Mouse (Mus musculus) ZHBTc4 (cell line): ENCODE data around the gene Gsap.
"Not testable (repeated sequence)": the region's sequence is repeated elsewhere in the genome, so short reads cannot be mapped to it uniquely, and the experiment has no call there.

ENCODE experiments used
- DNase-seq: peaks from one replicate; pipeline ENCODE4 v3.0.0-alpha.2; 2011; ENCODE audit warnings: low read depth, low spot score

The Gsap gene

DNA sequence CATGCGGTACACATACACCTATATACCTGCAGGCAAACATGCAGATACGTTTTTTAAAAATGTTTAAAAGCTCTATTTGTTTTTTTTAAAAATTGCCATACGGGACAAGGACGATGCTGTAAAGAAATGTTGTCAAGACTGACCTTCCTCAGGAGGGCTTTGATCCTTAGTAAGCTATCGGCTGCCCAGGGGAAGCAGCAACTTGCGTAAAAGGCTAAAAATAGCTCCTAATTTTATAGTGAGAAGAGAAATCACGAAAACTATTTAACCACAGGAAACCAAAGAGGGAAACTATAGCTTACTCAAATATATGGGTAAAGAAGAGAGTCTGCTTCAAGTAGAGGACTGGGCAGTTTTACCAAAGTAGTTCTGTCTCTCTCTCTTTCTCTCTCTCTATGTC, 74.7 kb downstream of the Gsap start:
- no peak for DNase-seq

DNA sequence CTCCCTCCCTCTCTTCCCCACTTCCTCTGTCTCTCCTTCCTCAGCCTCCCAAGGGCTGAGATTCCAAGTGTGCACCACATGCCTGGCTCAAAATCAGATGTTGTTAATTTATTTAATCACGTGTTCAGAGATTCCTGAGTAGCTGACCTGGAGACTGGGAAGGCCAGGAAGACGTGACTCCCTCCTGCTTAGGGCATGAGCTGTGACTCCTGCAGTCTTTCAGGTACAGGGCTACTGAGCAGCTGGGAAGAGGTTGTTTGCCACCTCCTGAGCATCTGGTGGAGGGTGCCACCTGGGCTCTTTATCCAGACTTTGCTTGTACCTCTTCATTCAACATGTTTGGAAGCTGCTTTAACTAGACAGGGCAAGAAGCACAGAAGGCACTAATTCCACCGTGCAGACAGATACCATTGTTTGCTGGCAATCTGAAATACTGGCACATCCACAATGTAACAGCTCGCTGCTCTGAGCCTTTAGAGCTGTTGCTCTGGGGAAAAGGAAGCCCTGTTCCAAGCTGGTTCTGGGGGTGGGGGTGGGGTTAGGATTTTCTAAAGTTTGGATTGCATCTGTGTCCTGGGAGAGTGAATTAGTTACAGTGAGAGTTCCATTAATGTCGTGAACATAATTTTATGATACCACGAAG, 75.3 kb downstream of the Gsap start:
- no peak for DNase-seq

DNA sequence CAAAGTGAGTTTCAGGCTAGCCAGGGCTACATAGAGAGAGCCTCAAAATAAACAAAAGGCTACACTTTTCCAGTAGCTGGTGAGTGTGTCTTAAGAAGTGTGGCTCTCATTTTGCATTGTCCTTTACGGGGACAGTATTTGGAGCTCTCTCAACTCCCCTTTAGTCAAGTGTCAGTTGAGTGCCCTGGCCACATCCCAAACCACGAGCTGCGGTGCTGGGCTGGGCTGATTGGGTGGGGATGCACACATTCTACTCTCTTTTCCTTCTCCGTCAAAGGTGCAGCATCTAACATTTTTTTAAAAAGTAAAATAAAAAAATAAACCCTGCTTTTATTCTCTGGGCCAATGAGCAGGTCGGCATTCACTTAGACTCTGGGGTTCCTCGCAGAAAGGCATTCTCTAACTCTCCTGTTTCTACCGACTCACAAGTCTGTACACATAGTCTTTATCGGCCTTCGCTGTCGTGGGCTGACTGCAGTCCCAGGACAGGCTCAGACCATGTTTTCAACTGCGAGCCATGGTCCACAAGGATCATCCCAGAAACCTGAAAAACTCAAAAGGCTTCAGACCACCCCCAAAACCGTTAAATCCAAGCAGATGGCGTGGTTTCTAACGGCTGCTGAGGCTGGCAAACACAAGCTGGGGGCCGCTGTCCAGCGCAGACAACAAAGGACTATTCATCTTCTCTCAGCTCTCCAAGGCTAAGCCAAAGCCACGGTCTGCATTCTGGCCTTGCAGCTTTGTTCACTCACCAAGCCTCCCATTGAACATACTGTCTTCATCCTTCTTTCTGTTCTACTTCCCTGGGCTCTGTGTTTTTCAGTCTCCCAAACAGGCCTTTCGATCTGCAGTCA, 77.4 kb downstream of the Gsap start:
- no peak for DNase-seq

DNA sequence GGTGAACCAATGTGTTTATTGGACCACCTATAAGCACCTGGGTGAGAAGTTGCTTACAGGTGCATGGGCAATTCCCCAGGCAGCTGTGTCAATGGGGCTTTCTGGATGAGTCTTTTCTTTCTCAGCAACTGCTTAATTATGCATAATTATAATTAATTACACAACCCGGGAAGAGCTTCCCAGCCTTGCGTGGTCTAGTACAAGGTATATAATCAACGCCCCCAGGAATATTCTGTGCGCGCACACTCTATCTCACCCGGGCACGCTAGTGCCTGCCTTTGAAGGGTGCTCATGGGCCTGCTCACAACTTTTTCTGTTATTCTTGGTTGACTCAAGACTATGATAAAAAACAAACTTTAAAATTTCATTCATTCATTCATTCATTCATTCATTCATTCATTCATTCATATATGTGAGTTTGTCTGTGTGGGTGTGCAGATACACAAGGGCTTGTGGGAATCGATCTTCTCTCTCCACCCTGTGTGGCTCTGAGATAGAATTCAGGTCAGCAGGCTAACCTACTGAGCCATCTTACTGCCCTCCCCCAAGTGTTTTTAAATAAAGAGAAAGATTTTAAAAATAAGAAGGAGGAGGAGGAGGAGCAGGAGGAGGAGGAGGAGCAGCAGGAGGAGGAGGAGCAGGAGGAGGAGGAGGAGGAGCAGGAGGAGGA, 78.4 kb downstream of the Gsap start:
- DNase-seq, result no peak

DNA sequence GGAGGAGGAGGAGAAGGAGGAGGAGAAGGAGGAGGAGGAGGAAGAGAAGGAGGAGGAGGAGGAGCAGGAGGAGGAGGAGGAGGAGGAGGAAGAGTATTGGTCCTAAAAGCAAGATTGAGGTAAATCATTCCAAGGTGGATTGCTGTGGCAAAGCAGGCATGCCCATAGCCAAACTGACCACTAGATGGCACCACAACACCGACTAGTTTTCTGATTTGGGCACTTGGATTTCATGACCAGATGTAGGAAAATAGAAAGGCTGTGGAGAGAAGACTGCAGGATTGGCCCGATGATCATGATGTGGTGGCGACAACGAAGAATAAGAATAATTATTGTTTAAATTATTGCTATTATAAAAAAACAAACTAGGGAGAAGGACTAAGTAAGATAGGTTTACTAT, 79.0 kb downstream of the Gsap start:
- DNase-seq, result peak; percentile 82

DNA sequence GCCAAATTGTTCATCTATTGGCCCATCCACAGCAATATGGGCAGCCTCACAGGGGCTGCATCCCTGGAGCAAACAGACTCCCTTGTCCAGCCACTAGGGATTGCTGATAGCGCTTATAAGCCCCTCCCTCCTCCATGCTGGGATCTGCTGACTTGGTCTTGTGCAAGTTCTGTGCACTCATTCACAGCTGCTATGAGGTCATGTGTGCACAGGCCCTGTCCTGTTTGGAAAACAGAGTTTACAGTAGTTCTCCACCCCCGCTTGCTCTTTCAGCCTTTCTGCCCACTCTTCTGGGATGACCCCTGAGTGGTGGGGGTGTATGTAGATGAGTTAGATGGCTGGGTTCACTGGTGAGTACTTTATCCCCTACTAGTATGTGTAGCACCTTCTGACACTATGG, 81.0 kb downstream of the Gsap start:
- DNase-seq, result peak; percentile 49

DNA sequence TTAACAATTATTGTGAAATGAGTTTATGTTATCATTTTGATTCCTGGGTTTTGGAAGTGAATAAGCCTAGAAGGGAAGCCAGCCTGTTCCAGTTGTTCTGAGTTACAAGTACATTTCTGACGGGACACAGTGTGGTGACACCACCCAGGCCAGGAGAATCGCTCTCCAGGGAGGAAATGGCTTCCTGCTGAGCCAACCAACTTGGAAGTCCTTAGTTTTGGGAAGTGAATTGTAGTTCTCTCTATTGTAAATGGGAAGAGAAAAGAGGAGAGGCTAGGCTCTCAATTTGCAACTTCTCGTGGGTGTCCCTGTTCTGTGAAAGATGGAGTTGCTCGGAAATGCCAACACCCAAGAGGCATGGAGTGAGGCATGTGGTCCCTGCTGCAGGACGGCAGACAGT, 83.4 kb downstream of the Gsap start:
- DNase-seq, result peak; percentile 71

DNA sequence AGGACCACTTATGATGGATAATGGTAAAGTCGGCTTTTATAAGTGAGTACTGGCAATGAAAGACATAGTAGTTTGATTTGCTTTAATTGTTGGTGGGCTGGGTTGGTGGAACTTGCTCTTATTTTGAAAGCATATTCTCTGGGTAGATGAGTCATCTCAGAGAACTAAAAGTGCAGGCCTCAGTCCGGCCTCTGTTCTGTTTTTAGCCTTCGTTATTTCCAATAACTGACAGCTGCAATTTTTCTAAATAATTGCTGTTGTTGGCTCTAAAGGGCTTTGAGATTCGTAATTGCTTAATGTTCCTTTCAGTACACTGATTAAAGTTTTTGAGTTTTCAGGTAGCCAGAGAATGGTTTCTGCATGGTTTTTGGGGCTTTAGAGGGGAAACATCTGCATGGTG, 84.7 kb downstream of the Gsap start:
- no peak for DNase-seq

DNA sequence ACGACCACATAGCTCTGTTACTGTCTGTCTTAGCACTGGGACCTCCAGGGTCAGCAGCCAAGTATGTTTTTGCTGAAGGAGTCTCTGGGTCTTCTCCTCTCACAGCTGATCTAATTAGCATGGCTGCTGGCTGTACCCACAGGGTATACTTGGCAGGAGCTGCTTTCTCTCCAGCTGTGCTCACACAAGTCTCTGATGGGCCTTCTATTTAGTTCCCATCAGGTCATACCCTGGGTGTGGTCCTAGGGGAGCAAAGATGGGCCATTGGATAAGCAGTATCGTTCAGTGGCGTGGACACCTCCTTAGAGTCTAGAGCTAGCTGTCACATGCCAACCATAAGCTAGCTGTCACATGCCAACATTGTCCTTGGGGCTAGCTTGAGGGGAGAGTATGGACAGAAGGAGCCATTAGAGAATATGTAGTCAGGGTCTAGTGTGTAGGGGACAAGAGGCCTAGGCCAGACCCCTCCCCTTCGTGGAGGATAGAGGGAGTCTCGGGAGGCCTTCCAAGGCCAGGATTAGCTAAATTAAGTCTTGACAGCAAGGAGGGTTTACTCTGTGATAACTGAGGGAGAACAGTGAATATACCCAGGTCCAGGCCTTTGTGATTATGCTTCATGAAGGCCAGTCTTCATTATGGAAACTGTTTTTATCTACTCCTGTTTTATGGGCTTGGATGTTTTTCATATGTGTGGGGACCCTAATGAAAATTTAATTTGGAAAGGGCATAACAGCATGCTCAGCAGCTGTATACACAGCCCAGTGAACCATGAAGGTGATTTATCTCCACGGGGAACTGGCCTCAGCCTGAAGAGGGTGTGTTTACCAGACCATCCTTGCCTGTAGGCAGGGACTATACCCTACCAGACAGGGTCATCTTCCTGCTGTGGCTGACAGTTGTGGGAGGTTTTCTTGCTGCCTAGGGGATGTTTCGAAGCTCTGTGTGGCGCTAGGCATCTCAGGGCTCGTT, 85.6 kb downstream of the Gsap start:
- DNase-seq, result no peak

DNA sequence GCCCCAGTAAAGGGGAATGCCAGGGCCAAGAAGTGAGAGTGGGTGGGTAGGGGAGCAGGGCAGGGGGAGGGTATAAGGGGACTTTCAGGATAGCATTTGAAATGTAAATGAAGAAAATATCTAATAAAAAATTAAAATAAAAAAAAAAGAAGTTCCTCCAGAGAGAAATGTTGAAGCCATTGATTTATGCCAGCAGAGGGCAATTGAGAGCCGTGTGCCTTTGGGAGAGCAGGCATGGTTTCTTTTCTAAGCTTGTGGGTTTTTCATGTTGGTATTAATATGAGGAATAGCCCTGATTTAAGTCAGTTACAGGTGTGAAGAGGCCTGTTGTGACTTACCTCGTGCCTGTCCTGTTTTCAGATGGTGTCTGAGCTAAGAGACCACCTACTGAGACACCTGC, 91.6 kb downstream of the Gsap start:
- DNase-seq, result not testable (repeated sequence)

DNA sequence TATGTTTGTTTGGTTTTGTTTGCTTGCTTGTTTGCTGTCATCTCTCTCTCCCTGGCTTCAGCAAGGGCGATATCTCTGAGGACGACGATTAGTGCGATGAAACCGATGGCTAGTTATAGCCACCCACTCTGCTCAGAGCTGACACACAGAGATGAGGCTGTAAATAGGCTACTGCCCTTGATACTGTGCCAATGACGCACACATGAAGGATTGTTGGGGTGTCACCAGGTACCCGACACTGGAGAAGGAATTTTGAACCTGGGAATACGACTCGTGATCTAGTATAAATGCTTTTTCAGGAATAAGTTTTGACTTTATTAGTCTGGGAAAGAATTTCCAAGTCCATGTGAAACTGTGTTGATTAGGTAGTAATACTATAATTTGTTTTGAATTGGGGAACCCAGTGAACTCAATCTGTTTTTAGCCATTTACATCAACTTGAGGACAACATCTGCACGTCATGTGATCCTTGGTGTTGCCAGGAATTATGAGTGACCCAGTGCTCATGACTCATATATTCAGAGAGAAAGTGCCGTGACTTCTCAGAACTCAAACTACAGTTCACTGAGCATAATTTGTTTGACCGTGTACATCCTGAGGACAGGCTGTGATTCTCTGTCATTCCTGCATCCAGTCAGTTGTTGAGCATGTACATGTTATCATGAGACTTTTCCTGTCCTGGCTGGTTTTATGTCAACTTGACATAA, 97.5 kb downstream of the Gsap start:
- DNase-seq, result no peak

DNA sequence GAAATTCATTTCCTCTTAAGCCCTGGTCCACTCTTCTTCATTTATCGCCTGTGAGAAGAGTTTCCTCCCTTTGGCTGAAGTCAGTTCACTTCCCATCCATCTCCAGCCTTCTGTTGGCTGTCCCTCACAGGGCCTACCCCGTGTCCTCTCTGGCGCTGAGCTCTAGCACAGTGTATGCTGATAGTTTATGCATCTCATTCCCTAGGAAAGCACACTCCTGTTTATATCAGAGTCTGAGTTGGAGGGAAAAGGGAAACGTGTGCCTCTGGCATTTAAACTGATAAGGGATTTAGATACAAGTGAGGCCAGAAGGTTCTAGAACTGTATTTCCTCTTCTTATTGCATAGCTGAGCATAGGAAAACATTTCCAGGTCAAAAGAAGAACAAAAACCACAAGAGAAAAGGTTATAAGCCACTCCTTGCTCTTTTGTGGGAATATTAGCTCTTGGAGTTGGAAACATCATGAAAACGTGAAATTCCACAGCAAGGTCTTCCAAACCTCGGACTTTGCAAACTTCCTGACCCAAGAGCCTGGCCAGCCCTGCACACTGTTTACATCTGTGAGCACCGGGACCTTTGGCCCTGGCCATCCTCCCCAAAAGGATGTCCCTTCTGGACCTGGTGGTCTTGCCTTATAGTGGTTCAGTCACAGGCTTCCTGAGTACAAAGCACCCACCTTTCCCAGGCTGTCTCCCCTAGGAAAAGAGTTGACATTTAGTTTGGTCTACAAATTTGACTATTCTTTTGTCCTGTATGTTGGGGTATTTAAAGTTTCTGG, 102.8 kb downstream of the Gsap start:
- DNase-seq, result no peak

DNA sequence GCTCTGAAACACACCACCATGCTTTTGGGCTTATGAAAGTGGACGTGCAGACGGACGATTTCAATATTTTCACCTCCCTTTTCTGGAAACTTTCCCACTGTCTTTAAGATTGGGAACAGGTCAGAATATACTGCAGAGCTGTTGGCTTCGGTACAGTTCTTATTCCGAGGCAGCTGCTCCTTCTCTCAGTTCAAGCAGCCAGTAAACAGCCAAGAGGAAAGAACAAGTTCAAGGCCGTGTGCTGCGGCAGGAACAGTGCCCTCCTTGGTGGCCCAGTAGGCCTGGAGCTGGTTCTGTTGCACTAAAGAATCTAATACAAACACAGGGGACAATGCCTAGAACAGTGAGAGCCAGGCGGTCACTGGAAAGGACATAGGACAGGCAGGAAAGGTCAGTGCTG, 104.5 kb downstream of the Gsap start:
- no peak for DNase-seq

DNA sequence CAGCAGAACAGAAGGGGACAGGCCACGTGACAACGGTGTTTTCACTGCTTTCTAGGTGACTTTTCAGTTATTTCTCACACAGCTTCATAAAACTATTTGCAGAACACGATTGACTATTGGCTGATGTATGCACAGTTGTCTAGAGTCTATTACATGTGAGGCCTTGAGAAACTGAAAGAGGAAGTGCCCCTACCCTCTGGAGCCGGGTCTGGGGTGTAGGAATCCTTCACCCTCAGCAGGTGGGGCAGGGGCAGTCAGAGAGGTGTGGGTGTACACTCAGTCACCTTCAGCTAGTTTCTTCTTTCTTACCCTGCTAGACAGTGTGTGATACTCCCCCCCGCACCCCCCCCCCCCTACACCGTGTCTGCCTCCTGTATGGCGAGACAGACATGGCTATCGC, 109.6 kb downstream of the Gsap start:
- no peak for DNase-seq

DNA sequence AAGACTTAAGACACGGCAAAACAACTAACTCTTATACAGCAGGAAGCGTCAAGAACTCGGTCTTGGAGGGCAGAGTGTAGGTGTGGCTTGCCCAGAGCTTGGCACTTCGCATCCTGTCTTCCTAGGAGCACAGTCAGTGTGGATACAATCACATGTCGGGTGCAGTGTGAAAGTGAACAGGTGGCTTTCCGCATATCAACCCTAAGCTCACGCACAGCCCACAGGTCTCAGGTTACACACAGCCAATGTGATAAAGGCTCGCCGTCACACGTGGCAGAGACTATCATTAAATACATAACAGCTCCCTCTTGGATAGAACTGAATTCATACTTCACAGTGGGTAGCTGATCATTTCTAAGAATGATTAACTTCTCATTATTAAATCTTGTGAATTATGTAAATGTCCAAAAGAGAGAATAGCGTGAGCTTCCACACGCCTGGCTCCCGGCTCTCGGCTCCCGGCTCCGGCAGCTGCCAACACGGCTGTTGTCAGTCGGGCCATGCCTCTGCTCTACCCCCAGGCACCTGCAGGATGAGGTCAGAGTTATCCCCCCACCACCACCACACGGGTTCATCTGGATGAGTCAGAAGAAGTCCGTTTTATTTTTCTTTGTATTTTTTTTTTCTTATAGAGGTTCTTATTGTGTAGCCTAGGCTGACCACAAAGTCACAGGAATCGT, 113.2 kb downstream of the Gsap start:
- no peak for DNase-seq

DNA sequence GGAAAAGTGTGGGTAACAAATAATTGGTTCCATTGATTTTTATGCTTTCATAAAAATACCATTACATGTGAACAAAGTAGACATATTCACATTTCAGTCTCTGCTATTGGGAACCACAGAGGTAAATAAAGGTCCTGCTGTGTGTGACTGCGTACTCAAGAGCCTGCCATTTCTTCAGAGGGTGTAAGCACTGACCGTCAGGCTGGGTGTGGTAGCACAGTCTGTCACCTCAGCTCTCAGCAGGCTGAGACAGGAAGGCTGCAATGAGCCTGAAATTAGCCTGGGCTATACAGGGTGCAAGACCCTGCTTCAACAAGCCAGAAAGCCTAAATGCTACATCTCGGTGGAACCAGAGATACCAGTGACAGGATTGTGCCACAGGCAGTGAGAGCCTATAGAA, 114.0 kb downstream of the Gsap start:
- DNase-seq, result no peak

DNA sequence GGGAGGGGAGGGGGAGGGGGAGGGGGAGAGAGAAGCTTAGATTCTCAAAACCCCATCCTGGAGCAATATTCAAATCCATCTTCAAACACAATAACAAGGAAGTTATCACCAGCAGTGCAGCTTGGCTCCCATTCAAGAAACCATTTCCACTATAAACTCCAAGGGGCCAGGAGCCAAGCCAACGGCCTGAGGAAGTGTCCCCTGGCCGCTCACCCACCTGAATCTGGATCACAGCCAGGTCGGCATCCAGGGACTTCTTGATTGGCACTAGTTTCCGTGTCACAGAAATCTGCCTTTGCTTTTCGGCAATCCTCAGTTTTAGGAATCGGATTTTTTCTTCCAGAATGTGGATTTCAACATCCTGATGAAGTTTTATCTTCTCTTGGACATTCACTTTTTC, 115.0 kb downstream of the Gsap start:
- DNase-seq, result no peak

DNA sequence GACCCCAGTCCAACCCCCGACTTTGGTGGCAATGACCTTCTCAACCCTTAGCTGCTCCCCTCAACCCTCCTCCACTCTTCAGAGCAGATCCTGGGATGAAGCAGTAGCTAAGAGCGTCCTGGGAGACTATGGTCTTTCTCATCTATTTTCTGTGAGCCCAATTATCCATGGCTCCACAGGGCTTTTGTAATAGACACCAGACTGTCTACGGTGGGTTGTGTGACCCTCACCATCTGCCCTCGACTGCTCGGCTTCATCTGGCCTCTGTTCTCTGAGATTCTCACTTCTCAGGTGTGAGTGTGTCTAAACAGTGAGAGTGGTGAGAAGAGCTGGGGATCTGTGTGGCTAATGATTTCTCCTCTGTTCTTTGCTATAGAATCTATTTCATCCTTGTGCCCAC, 121.1 kb downstream of the Gsap start:
- no peak for DNase-seq

DNA sequence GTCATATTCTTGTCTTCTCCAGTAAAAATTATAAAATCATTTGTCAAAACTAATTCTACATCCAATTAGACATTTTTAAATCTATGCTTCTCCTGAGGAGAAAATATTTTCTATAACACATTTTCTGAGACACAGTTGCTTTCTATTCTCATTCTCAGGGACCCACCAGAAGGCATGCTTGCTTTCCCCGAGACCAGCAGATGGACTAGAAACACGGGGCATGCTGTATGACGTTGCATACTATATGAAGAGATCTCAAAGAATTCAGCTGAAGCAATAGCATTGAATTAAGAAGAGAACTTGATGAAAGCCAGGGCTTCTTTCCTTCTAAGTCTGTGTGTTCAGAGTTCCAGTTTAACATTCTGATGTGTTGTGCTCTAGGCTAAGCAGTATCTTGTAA, 128.6 kb downstream of the Gsap start:
- DNase-seq, result no peak

DNA sequence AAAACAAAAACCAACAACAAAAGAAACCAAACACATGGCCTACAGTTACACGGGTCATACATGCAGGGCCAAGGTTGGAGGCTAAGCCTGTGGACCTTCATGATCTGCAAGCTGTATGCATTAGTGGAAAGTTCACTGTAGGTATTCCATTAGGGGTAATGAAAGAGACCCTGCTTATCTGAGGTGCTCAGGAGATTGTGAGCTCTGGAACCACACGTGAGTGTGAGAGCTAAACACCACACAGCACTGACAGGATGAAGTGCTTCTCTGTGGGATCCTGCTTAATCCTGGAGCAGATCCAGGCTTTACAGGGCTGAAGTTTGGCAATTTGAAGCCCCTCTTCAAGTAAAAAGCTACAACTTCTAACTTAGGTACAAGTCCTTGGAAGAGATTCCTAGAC, 134.1 kb downstream of the Gsap start:
- DNase-seq, result no peak
